Mouse (Mus musculus): Measurements from ENCODE around the gene 4930470P17Rik.
"Not testable (repeated sequence)": the region's sequence is repeated elsewhere in the genome, so short reads cannot be mapped to it uniquely, and the experiment has no call there.

DNA sequence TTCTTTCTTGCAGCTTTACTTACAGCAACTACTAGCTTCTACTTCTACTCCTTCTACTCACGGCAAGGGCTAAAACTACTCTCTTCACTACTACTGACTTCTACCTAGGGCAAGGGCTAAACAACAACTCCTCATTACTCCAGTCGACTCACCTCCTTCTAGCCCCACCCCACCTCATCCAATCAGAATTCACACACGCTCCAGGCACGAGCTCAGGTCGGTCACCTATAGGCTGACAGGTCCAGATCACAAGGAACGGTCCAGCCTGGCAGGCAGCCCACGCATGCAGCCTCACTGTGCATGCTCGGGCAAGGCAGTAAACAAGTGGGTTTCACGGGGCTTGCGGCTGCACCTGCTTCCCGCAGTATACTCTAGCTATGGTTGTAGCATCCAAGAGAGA, 26.2 kb upstream of the 4930470P17Rik start:
- TF ChIP-seq POLR2A (IDR thresholded peaks at IDR 0.05; ENCODE audit: borderline replicate concordance, low read depth, low read length); CTCF (IDR thresholded peaks at IDR 0.05; ENCODE audit: low read depth, low read length): not testable (repeated sequence)

Data from bone marrow macrophage, adult 2 months (primary cell).